Mouse (Mus musculus) myocyte (in vitro differentiated cells): ENCODE results near the gene Olfr522.

ENCODE experiments used
- CEBPB ChIP-seq: IDR thresholded peaks from 2 replicates; pipeline ENCODE4 v1.6.1; 2011; ENCODE audit warnings: mild to moderate bottlenecking, moderate library complexity; ENCODE audit not compliant: poor library complexity, insufficient read depth, severe bottlenecking
- E2F4 ChIP-seq: IDR thresholded peaks from one replicate; pipeline ENCODE4 v1.6.1; 2011; ENCODE audit warnings: mild to moderate bottlenecking, control low read depth, moderate library complexity; ENCODE audit not compliant: insufficient read depth
- MAX ChIP-seq: IDR thresholded peaks from one replicate; pipeline ENCODE4 v1.6.1; 2011; ENCODE audit warnings: low read depth, mild to moderate bottlenecking, control low read depth
- MYOG ChIP-seq, 3 experiments: IDR thresholded peaks; one replicate each; pipeline ENCODE4 v1.6.1; 2011; ENCODE audit warnings: control low read depth in 2 of 3, low read depth in 2 of 3, mild to moderate bottlenecking in 2 of 3; ENCODE audit not compliant: insufficient read length in 2 of 3, control insufficient read depth in 1 of 3, insufficient read depth in 1 of 3
- POLR2A ChIP-seq: IDR thresholded peaks from one replicate; pipeline ENCODE4 v1.6.1; 2011; ENCODE audit warnings: low read depth, mild to moderate bottlenecking, control low read depth, moderate library complexity; ENCODE audit not compliant: insufficient read length
- POLR2AphosphoS2 ChIP-seq: IDR thresholded peaks from one replicate; pipeline ENCODE4 v1.6.1; 2011; ENCODE audit warnings: low read depth, control low read depth; ENCODE audit not compliant: insufficient read length
- USF1 ChIP-seq: IDR thresholded peaks from one replicate; pipeline ENCODE4 v1.6.1; 2011; ENCODE audit warnings: low read depth, mild to moderate bottlenecking, control low read depth, moderate library complexity

DNA sequence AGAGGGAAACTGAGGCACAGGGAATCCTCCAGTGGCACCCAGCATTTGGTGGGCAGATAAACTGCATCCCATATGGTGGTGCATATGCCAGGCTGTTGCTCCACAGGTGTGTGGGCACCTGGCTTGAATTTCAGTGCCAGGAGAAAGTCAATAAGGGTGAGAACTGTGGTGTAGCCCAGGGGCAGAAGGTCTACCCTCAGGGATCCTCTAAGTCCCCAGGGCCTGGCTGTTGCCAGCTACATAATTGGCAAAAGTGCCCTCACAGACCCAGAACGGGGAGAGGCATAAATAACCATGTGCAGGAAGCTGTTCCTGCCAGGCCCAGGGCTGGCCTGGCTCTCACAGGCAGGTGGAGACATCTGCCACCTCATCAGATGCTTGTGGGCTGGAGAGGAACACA, 8.4 kb upstream of the Olfr522 start, which contains the start of gene Olfr523:
- TF ChIP-seq POLR2A (no peak), MYOG (IDR thresholded peaks at IDR 0.05; ENCODE audit: control insufficient read depth in 1 of 3, insufficient read depth in 1 of 3, insufficient read length in 2 of 3, low read depth in 2 of 3) (no peak), CEBPB (no peak), USF1 (no peak), E2F4 (no peak), MAX (no peak), POLR2AphosphoS2 (no peak)
